Mouse (Mus musculus) stomach, embryonic 14.5 days (tissue): Measurements from ENCODE around the gene Rrm1. TPM values are rescaled to one million over a fixed set of nuclear protein-coding genes. Genes with fewer than 3 reads are reported as not detected.

Experiments used
- ATAC-seq: fragments of 200-750 bp; cut with Nextera tagmentation; 2 replicates; pipeline ENCODE4 v1.8.0; 2017; ENCODE audit warnings: low read depth, moderate TSS enrichment; ENCODE audit not compliant: insufficient number of reproducible peaks, insufficient read depth, low FRiP score
- H3K27ac ChIP-seq: fragments of 300-500 bp; sonication (generic); 2 replicates; pipeline ENCODE4 v1.5.1; 2014; ENCODE audit warnings: mild to moderate bottlenecking, low read length, moderate library complexity, mixed read lengths
- H3K27me3 ChIP-seq: fragments of 300-500 bp; sonication (generic); 2 replicates; pipeline ENCODE4 v1.6.1; 2014; ENCODE audit warnings: low read length, control low read depth, mixed read lengths; ENCODE audit not compliant: control insufficient read depth, insufficient read depth
- H3K36me3 ChIP-seq: fragments of 300-500 bp; sonication (generic); 2 replicates; pipeline ENCODE4 v1.6.1; 2014; ENCODE audit warnings: mild to moderate bottlenecking, control low read depth, low read length, moderate library complexity, mixed read lengths; ENCODE audit not compliant: control insufficient read depth, insufficient read depth
- H3K4me1 ChIP-seq: fragments of 300-500 bp; sonication (generic); 2 replicates; pipeline ENCODE4 v1.6.1; 2014; ENCODE audit warnings: low read length, control low read depth, mixed read lengths; ENCODE audit not compliant: control insufficient read depth, insufficient read depth
- H3K4me2 ChIP-seq: fragments of 300-500 bp; sonication (generic); replicated peaks from 2 replicates; pipeline ENCODE4 v1.6.1; 2014; ENCODE audit warnings: low read depth, low read length, control low read depth
- H3K4me3 ChIP-seq: fragments of 300-500 bp; sonication (generic); 2 replicates; pipeline ENCODE4 v1.5.1; 2014; ENCODE audit warnings: low read depth, low read length, control low read depth
- H3K9ac ChIP-seq: fragments of 300-500 bp; sonication (generic); replicated peaks from 2 replicates; pipeline ENCODE4 v1.6.1; 2014; ENCODE audit warnings: low read depth, mild to moderate bottlenecking, control low read depth, low read length, moderate library complexity, mixed read lengths
- H3K9me3 ChIP-seq: fragments of 300-500 bp; sonication (generic); 2 replicates; pipeline ENCODE4 v1.6.1; 2016; ENCODE audit warnings: low read depth, low read length, control low read depth; ENCODE audit not compliant: control insufficient read depth
- WGBS: fragments of 180-500 bp; shearing (Covaris S2); extraction: QIAGEN DNeasy Blood & Tissue Kit; methylation state at CpG from one replicate; pipeline ENCODE4 v1.1.7; 2014; 5-methylcytosine and 5-hydroxymethylcytosine counted together
- polyA plus RNA-seq: library from polyadenylated mRNA; unstranded; fragments of >200 nt; fragmentation: Nextera tagmentation; extraction: Ambion mirVana; gene quantifications from 2 replicates; pipeline ENCODE4 v1.2.1, GENCODE M21; 2014

Gene Rrm1
- polyA plus RNA-seq, 1 experiment from 2014 or later = 148 TPM

- H3K9ac ChIP-seq = no peak overlapping the region
- no peaks in the 10 kb centered on the region for H3K27me3 ChIP-seq
- 72% methylated on average over 5 of the region's 5 CpGs for WGBS
- no peak overlapping the region for H3K4me2 ChIP-seq
- H3K27ac ChIP-seq = no peak overlapping the region
- ATAC-seq = no peak
- no peaks in the 10 kb centered on the region for H3K9me3 ChIP-seq
- H3K36me3 ChIP-seq = no peaks in the 10 kb centered on the region
- H3K4me1 ChIP-seq = no peaks in the 10 kb centered on the region
- H3K4me3 ChIP-seq = no peak overlapping the region
Measured at GRCm38 (mm10) chr7:102501986-102502385, 60.5 kb downstream of the Rrm1 start.

DNA sequence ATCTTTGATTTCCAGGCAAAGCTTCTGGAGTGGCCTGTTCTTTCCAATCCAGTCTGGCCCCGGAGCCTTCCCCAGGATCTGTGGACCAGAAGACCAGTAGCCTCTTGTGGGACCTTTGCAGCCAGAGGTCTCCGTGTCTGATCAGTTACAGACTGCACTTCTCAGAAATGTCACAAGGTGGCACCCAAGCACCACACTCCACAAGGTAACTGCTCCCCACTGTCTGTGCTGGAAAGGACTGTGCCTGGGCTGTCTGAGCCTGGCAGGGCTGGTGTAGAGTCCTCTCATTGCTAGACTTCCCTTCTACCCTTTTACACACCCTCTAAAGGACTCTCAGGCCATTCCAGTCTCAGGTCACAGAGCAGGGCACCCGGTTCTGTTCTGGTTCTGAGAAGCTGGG, 65.4 kb downstream of the Rrm1 start:
- 50% methylated on average over 3 of the region's 3 CpGs for whole genome bisulfite sequencing
- H3K9me3 ChIP-seq = no peaks in the 10 kb centered on the region

DNA sequence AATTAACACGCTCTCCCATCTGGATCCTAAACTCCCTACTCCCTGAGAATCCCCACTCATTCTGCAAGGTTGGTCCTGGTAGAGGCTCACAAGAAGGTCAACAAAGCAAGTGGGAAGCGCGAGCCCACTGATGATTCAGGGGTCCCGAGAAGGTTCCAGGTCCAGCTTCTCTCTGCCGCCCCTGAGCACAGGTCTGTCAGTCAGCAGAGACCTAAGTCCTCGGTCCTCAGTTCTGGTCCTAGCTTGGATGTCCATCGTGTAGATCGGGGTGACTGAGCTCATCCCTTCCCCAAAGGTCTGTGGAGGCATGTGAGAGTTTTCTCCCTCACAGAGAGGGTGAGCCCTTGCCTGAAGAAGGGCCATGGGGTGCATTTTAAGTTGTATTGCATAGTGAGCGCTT, 66.6 kb downstream of the Rrm1 start:
- no peaks in the 10 kb centered on the region for H3K4me1 ChIP-seq
- WGBS = 84% methylated on average over 9 of the region's 9 CpGs

More for the DNA sequence above, 65.4 kb downstream of the Rrm1 start:
- no peak overlapping the region for H3K27ac ChIP-seq
- no peak overlapping the region for H3K4me3 ChIP-seq
- no peak overlapping the region for H3K9ac ChIP-seq
- H3K4me1 ChIP-seq = no peaks in the 10 kb centered on the region
- H3K4me2 ChIP-seq = no peak overlapping the region
- H3K27me3 ChIP-seq = no peaks in the 10 kb centered on the region
- no peaks in the 10 kb centered on the region for H3K36me3 ChIP-seq
- peak; percentile 68; the same call in 1 of the 2 replicates for ATAC-seq

DNA sequence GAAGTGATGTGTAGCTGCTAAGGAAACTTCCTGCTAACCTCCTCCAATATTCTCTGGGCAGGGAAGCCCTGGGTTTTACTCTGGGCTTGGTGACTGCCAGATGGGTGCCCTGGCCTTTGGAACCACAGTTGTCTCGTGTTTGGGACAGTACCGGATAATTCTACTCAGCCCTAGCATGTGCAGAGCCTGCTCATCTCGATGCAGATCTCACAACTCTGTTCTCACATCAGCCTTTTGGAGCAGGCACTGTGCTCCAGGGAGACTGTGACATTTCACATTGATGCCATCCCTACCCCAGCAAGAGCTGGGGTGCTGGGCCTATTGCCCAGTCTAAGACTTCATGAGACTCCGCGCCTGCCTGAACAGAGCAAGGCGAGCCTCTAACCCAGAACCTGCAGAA, 67.2 kb downstream of the Rrm1 start:
- Histone ChIP-seq H3K4me1 (no peaks in the 10 kb centered on the region), H3K9ac (no peak overlapping the region), H3K27me3 (no peaks in the 10 kb centered on the region), H3K4me2 (no peak overlapping the region), H3K36me3 (no peaks in the 10 kb centered on the region), H3K9me3 (no peaks in the 10 kb centered on the region), H3K4me3 (no peak overlapping the region), H3K27ac (no peak overlapping the region)
- ATAC-seq = no peak
- WGBS = 93% methylated on average over 6 of the region's 6 CpGs

More for the DNA sequence above, 66.6 kb downstream of the Rrm1 start:
- H3K27ac ChIP-seq = no peak overlapping the region
- H3K4me3 ChIP-seq = no peak overlapping the region
- no peaks in the 10 kb centered on the region for H3K27me3 ChIP-seq
- no peaks in the 10 kb centered on the region for H3K9me3 ChIP-seq
- no peaks in the 10 kb centered on the region for H3K36me3 ChIP-seq
- ATAC-seq = no peak
- H3K9ac ChIP-seq = no peak overlapping the region
- H3K4me2 ChIP-seq = no peak overlapping the region

DNA sequence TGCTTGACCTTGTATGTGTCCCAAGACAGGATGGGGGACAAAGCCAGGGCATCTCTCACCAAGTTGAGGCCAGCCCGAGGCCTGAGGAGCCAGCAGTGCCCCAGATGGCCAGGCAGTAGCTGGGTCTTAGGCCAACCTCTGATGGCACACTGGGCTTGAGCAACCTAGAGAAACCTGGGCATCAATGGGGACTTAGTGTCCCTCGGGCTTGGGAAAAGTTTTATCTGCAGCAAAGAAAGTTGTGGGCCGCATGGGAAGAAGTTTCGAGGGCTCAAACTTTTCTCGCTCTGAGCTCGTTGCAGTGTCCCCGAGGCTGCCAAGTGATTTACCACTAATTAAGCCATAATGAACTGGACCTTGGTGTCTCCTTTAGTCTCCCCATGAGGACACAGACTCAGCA, 68.2 kb downstream of the Rrm1 start:
- H3K9ac ChIP-seq = no peak overlapping the region
- no peak overlapping the region for H3K4me2 ChIP-seq
- 75% methylated on average over 7 of the region's 7 CpGs for WGBS
- no peaks in the 10 kb centered on the region for H3K36me3 ChIP-seq
- H3K9me3 ChIP-seq = no peaks in the 10 kb centered on the region
- H3K4me3 ChIP-seq = no peak overlapping the region
- ATAC-seq = no peak
- no peak overlapping the region for H3K27ac ChIP-seq
- H3K4me1 ChIP-seq = no peaks in the 10 kb centered on the region
- H3K27me3 ChIP-seq = no peaks in the 10 kb centered on the region

DNA sequence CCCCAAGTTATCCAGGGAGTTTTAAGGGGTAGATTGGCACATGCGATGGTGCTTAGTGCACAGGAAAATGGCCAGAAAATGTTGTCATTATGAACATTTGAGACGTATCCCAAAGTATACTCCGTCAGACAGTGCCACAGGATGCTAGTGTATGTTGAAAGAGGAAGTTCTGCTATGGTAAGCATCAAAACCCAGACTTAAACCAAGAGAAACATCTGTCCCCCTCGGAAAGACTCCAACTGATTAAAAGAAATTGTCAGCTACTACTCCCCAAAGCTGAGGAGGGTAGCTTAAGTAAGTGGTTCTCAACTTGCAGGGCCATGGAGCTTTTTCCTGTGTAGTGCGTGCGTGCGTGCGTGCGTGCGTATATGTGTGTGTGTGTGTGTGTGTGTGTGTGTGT, 70.4 kb downstream of the Rrm1 start:
- no peak overlapping the region for H3K27ac ChIP-seq
- H3K4me2 ChIP-seq = no peak overlapping the region
- H3K9ac ChIP-seq = no peak overlapping the region
- ATAC-seq = no peak
- no peak overlapping the region for H3K4me3 ChIP-seq
- H3K4me1 ChIP-seq = no peaks in the 10 kb centered on the region
- H3K9me3 ChIP-seq = no peaks in the 10 kb centered on the region
- H3K27me3 ChIP-seq = no peaks in the 10 kb centered on the region
- no peaks in the 10 kb centered on the region for H3K36me3 ChIP-seq
- 91% methylated on average over 10 of the region's 10 CpGs for WGBS

- Histone ChIP-seq H3K4me3 (peak overlapping the region; percentile 39), H3K9ac (peak overlapping the region; percentile 46), H3K27me3 (no peaks in the 10 kb centered on the region), H3K4me1 (no peaks in the 10 kb centered on the region), H3K27ac (no peak overlapping the region), H3K36me3 (no peaks in the 10 kb centered on the region), H3K9me3 (no peaks in the 10 kb centered on the region), H3K4me2 (peak overlapping the region; percentile 84)
- WGBS = under 1% methylated on average over 54 of the region's 54 CpGs
- ATAC-seq = peak; percentile 92
Measured at GRCm38 (mm10) chr7:102512814-102513435, 71.4 kb downstream of the Rrm1 start.

GRCm38 (mm10) chr7:102514144-102514543, 72.6 kb downstream of the Rrm1 start:
- H3K27ac ChIP-seq = no peak overlapping the region
- no peak overlapping the region for H3K9ac ChIP-seq
- no peaks in the 10 kb centered on the region for H3K4me1 ChIP-seq
- no peaks in the 10 kb centered on the region for H3K36me3 ChIP-seq
- H3K4me2 ChIP-seq = no peak overlapping the region
- no peak for ATAC-seq
- no peaks in the 10 kb centered on the region for H3K27me3 ChIP-seq
- 68% methylated on average over 4 of the region's 4 CpGs for WGBS
- H3K9me3 ChIP-seq = no peaks in the 10 kb centered on the region
- no peak overlapping the region for H3K4me3 ChIP-seq
